Mouse (Mus musculus) intestine, embryonic 14.5 days (tissue): ENCODE results near the gene Ssr2. TPM values are rescaled to one million over a fixed set of nuclear protein-coding genes. Genes with fewer than 3 reads are reported as not detected.
A peak's percentile ranks its signal among the peaks of the same experiment; 100 is the strongest.

Experiments
- ATAC-seq: fragments of 200-750 bp; cut with Nextera tagmentation; replicated peaks from 2 replicates; pipeline ENCODE4 v1.8.0; 2017; ENCODE audit warnings: low read depth, moderate number of reproducible peaks, moderate TSS enrichment, moderate library complexity; ENCODE audit not compliant: low FRiP score, low TSS enrichment
- DNase-seq: peaks from one replicate; pipeline ENCODE4 v3.0.0-alpha.2; 2018; ENCODE audit warnings: low spot score
- H3K27ac ChIP-seq: fragments of 300-500 bp; sonication (generic); 2 replicates; pipeline ENCODE4 v1.5.1; 2014; ENCODE audit warnings: low read depth, mild to moderate bottlenecking, control low read depth
- H3K27me3 ChIP-seq: fragments of 300-500 bp; sonication (generic); replicated peaks from 2 replicates; pipeline ENCODE4 v1.6.1; 2014; ENCODE audit warnings: low read length, control low read depth; ENCODE audit not compliant: control insufficient read depth, insufficient read depth
- H3K36me3 ChIP-seq: fragments of 300-500 bp; sonication (generic); 2 replicates; pipeline ENCODE4 v1.6.1; 2014; ENCODE audit warnings: low read length, control low read depth; ENCODE audit not compliant: control insufficient read depth, insufficient read depth
- H3K4me1 ChIP-seq: fragments of 300-500 bp; sonication (generic); replicated peaks from 2 replicates; pipeline ENCODE4 v1.6.1; 2014; ENCODE audit warnings: low read length, control low read depth, mixed read lengths; ENCODE audit not compliant: control insufficient read depth, insufficient read depth
- H3K4me2 ChIP-seq: fragments of 300-500 bp; sonication (generic); 2 replicates; pipeline ENCODE4 v1.6.1; 2014; ENCODE audit warnings: low read length
- H3K4me3 ChIP-seq: fragments of 300-500 bp; sonication (generic); 2 replicates; pipeline ENCODE4 v1.5.1; 2014; ENCODE audit warnings: low read depth, low read length, control low read depth, mixed read lengths
- H3K9ac ChIP-seq: fragments of 300-500 bp; sonication (generic); 2 replicates; pipeline ENCODE4 v1.6.1; 2014; ENCODE audit warnings: mild to moderate bottlenecking, low read length
- H3K9me3 ChIP-seq: fragments of 300-500 bp; sonication (generic); 2 replicates; pipeline ENCODE4 v1.6.1; 2016; ENCODE audit warnings: low read length, control low read depth; ENCODE audit not compliant: control insufficient read depth
- WGBS: fragments of 180-500 bp; shearing (Covaris S2); extraction: QIAGEN DNeasy Blood & Tissue Kit; methylation state at CpG from one replicate; pipeline ENCODE4 v1.1.7; 2014; 5-methylcytosine and 5-hydroxymethylcytosine counted together
- polyA plus RNA-seq: library from polyadenylated mRNA; unstranded; fragments of >200 nt; fragmentation: Nextera tagmentation; extraction: Ambion mirVana; gene quantifications from 2 replicates; pipeline ENCODE4 v1.2.1, GENCODE M21; 2014

Gene Ssr2
- polyA plus RNA-seq, 1 experiment from 2014 or later: 290 TPM

DNA sequence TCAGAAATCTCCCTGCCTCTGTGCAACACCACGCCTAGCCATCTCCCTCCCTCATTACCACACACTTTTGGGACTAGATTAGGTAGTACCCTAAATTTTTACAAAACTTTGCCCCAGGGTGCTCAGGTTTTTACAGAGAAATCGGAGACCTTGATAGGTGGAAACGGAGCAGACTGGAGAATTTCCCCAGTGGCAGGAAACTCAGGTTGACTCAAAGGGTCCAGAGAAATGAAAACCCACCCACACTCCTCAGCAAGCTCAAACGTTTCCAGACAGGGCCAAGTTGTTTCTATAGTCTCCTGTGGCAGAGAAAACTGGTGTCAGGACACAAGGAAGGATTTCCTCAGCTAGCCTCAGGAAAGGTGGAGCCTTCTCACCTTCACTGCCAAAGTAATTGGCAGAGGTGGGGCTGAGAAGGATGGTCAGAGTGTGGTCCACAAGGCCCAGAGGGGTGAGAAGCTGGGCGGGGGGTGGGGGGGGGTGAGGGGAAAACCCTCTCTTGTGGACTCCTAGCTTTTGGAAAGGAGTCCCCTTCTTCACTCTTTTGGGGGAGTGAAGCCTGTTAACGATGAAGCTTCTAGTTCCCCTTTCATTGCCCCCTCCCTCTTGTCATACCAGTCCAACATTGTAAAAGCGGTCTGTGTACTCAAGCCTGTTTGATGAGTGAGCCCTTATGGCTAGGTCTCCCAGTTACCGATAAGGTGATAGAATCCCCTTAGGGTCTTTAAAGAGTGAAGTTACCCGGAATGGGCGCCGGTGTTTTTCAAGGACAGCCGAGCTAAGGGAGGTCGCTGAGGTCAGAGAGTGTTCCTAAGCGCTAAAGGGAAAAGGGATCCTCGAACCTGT is 44.7 kb downstream of the Ssr2 start:
- Histone ChIP-seq H3K9me3 (no peaks in the 10 kb centered on the region), H3K36me3 (peaks cover 6% of the 10 kb centered on the region; the same call in 1 of the 2 replicates), H3K27me3 (no peaks in the 10 kb centered on the region), H3K9ac (peak overlapping the region; percentile 98), H3K27ac (peak overlapping the region; percentile 98), H3K4me3 (peak overlapping the region; percentile 98), H3K4me2 (peak overlapping the region; percentile 97), H3K4me1 (peaks cover 25% of the 10 kb centered on the region)
- DNase-seq (no peak), ATAC-seq (peak; percentile 32)
- 17% methylated on average over 15 of the region's 15 CpGs for WGBS

DNA sequence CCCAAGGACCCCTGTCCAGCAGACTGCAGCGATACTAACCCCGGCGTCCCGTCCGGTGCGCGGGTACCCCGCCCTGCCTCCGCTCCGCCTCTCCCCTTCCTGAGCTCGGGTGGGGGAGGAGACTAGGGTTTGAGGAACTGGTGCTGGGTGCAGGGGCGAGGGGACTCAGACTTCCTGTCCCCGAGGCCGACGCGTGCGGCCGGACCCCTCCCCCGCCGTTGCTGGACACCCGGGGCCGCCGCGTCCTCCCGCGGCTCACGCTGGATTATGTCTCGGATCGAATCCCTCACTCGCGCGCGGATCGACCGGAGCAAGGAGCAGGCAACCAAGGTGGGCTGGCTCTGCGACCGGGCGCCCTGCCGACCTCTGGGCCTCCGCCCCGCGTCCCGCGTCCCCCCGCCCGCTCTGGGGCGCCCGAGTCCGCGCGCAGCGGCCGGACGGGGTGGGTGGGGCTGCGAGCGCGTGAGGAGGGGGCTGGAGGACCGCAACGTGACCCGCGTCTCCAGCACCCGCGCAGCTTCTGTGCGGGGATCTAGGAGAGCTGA is 45.4 kb downstream of the Ssr2 start:
- peak overlapping the region; percentile 98 for H3K27ac ChIP-seq
- H3K36me3 ChIP-seq: peaks cover 11% of the 10 kb centered on the region; the same call in 1 of the 2 replicates
- under 1% methylated on average over 54 of the region's 64 CpGs for WGBS
- peak; percentile 87 for ATAC-seq
- H3K4me3 ChIP-seq: peak overlapping the region; percentile 98
- H3K27me3 ChIP-seq: no peaks in the 10 kb centered on the region
- H3K4me2 ChIP-seq: peak overlapping the region; percentile 97
- peaks cover 21% of the 10 kb centered on the region for H3K4me1 ChIP-seq
- DNase-seq: no peak
- H3K9ac ChIP-seq: peak overlapping the region; percentile 98
- H3K9me3 ChIP-seq: no peaks in the 10 kb centered on the region

DNA sequence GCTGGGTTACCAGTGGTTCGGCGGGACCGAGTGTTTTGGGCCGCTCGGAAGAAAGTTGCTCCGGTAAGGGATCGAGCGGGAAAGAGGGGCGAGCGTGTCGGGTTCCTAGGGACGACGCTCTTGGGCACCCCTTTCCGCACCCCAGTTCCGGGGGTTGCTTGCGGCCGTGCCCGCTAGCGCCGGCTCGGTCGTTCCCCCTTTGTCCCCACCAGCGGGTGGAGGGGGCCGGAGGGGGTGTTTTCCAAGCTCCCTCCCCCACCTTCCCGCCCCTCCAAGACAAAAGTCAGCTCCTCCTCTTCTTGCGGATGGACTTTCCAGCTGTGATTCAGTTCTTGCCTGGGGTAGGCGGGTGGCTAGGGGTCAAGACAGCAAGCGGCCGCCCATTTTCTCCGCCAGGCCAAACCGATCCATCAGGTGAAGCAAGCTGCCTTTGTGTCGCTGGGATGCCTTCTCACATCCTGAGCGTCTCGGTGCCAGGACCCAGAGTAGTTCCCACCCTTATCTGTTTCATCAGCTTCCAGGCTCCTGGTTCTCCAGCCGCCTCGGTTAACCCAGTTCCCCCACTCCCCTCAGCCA is 45.9 kb downstream of the Ssr2 start:
- Histone ChIP-seq H3K36me3 (peaks cover 11% of the 10 kb centered on the region; the same call in 1 of the 2 replicates), H3K9me3 (no peaks in the 10 kb centered on the region), H3K27ac (peak overlapping the region; percentile 98), H3K4me1 (peaks cover 21% of the 10 kb centered on the region), H3K27me3 (no peaks in the 10 kb centered on the region), H3K4me2 (peak overlapping the region; percentile 97), H3K4me3 (peak overlapping the region; percentile 98), H3K9ac (peak overlapping the region; percentile 98)
- ATAC-seq (peak; percentile 8), DNase-seq (peak; percentile 85)
- WGBS: 1% methylated on average over 35 of the region's 36 CpGs

DNA sequence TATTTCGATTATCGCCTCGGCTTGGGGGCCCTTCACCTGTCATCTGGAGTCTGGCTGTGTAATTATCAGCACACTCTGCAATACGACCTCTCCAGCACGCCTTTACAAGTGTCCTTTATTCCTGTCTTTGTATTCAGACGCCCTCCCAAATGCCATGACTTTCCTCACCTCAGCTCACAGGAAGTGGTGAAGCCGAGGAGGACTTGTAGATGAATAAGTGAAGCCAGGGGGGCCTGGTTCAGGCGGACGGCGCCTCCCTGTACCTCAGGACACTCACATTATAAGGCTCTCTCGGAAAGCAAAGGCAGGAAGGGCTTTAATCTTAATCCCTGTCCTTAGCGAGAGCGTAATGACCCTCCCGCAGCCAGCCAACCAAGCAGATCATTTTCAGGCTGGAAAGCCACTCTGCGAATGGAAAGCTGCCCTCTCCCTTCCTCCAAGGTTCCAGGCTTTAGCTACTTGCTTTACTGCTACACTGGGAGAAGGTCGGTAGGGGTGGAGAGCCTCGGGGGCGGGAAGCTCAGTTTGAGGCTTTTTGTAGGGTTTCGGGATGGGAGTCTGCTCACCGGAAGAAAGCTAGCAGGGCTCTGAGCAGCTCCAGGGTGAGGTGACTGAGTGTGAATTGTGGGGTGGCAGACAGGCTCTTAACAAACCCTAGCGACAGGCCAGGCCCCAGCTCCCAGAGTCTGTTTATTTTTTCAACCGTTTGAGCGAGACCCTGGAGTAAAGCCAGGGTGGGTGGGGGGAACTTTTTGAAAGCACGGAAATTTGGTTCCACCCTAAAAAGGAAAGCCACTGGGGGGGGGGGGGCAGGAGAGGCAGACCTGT is 46.7 kb downstream of the Ssr2 start:
- H3K9ac ChIP-seq: peak overlapping the region; percentile 98
- H3K9me3 ChIP-seq: no peaks in the 10 kb centered on the region
- H3K27me3 ChIP-seq: no peaks in the 10 kb centered on the region
- DNase-seq: peak; percentile 77
- 1% methylated on average over 24 of the region's 24 CpGs for WGBS
- H3K27ac ChIP-seq: peak overlapping the region; percentile 98
- H3K4me1 ChIP-seq: peaks cover 26% of the 10 kb centered on the region
- peak overlapping the region; percentile 97 for H3K4me2 ChIP-seq
- ATAC-seq: no peak
- peak overlapping the region; percentile 98 for H3K4me3 ChIP-seq
- peaks cover 16% of the 10 kb centered on the region; the same call in 1 of the 2 replicates for H3K36me3 ChIP-seq

DNA sequence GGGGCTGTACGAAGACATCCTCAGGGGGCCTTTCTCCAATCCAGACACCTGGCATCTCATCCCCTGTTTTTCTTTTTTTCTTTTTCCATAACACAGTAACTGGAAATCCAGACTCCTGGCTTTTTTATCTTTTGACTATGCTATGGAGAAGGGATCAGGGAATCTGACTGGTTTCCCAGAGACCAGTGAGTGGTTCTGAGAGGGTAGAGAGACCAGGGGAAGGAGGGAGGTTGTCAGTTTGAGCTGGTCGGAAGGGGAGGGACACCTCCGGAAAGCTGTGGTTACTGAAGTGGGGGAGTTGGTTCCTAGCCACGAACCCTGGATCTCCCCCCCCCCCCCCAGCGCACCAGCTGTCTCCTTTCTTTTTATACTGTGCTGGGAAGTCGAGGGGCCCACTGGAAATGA is 47.3 kb downstream of the Ssr2 start:
- peaks cover 26% of the 10 kb centered on the region for H3K4me1 ChIP-seq
- H3K9ac ChIP-seq: peak overlapping the region; percentile 98
- peak overlapping the region; percentile 98 for H3K27ac ChIP-seq
- WGBS: 0% methylated on average over 6 of the region's 6 CpGs
- H3K9me3 ChIP-seq: no peaks in the 10 kb centered on the region
- no peaks in the 10 kb centered on the region for H3K27me3 ChIP-seq
- peak overlapping the region; percentile 97 for H3K4me2 ChIP-seq
- H3K4me3 ChIP-seq: peak overlapping the region; percentile 98
- DNase-seq (peak; percentile 67), ATAC-seq (0 out of 2 replicates have a peak, but pooled peaks have one; percentile 17)
- H3K36me3 ChIP-seq: peaks cover 17% of the 10 kb centered on the region; the same call in 1 of the 2 replicates

DNA sequence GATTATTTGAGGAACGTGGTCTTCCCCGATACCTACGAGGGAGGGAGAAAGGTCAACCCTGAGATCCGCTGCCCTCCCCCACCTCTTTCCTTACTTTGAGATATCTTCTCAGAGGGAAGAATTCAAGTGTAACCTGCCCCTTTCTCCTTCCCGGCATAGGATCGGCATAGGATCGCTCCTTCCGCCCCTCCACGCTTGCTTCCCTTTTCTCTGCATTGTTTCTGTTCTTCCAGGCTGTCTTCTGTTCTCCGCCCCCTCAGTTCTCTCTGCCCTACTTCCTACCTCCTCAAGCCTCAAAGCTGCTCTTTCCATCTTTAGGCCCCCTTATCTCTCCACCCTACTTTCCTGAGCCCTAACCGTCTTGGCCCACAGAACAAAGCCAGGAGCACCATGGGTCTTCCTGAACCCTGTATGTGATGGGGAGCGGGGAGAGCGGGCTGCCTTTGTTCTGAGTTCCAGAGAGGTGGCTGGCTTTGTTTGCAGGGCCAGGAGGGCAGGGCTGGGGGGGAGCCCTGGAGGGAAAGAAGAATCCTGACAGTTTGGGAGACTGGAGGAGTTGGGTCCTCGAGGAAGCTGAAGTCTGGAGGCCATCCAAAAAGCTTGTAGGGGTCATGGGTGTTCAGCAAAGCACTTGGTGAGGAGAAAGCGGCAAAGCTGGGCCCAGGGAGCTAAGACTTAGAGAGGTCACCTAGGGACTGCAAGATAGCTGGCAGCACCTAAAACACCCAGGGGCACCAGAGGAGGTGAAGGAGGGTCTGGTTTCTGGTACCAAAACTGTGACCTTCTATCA is 47.9 kb downstream of the Ssr2 start:
- DNase-seq (no peak), ATAC-seq (no peak)
- no peaks in the 10 kb centered on the region for H3K9me3 ChIP-seq
- peak overlapping the region; percentile 97 for H3K4me2 ChIP-seq
- H3K27ac ChIP-seq: peak overlapping the region; percentile 98
- H3K4me1 ChIP-seq: peaks cover 29% of the 10 kb centered on the region
- no peaks in the 10 kb centered on the region for H3K27me3 ChIP-seq
- peak overlapping the region; percentile 98 for H3K9ac ChIP-seq
- peak overlapping the region; percentile 98 for H3K4me3 ChIP-seq
- 4% methylated on average over 11 of the region's 15 CpGs for WGBS
- peaks cover 20% of the 10 kb centered on the region; the same call in 1 of the 2 replicates for H3K36me3 ChIP-seq

DNA sequence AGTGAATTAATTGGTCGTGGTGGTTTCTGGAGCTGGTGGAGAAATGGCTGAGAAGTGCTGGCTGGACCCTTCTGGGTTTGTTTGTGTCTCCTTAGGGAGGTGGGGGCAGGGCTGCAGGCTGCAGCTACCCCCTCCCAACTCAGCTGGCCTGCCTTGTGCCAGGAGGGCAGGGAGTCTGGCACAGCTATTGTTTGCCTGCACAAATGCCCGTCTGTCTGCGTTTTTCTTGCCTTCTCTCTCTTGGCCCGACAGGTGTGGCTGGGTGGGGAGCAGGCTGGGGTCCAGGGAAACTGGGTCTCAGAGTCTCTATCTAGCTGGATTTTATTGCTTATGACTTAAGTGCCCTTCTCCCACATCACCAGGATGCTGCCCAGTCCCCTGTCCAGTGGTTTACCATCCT is 48.6 kb downstream of the Ssr2 start:
- Histone ChIP-seq H3K4me2 (peak overlapping the region; percentile 97), H3K4me1 (peaks cover 29% of the 10 kb centered on the region), H3K9ac (peak overlapping the region; percentile 98), H3K27me3 (no peaks in the 10 kb centered on the region), H3K27ac (peak overlapping the region; percentile 98), H3K9me3 (no peaks in the 10 kb centered on the region), H3K36me3 (peaks cover 23% of the 10 kb centered on the region), H3K4me3 (peak overlapping the region; percentile 98)
- 15% methylated on average over 4 of the region's 4 CpGs for WGBS
- DNase-seq (no peak), ATAC-seq (no peak)
